Mouse (Mus musculus) lung, adult 2 months (tissue): Measurements from ENCODE around the gene Epo. TPM values are rescaled to one million over a fixed set of nuclear protein-coding genes. Genes with fewer than 3 reads are reported as not detected.

Experiments used
- DNase-seq: peaks from one replicate; pipeline ENCODE4 v3.0.0; 2022
- H3K4me1 ChIP-seq: fragments of 200-500 bp; 2 replicates; pipeline ENCODE4 v1.6.1; 2011; ENCODE audit warnings: low read length; ENCODE audit not compliant: control insufficient read depth, insufficient read depth
- H3K4me3 ChIP-seq: fragments of 200-500 bp; replicated peaks from 2 replicates; pipeline ENCODE3; 2011; ENCODE audit warnings: low read depth, mild to moderate bottlenecking, control low read depth, low read length; ENCODE audit errors: extremely low read depth
- CTCF ChIP-seq: fragments of 200-500 bp; IDR thresholded peaks from 2 replicates; pipeline ENCODE4 v1.5.1; 2011; ENCODE audit warnings: mild to moderate bottlenecking, low read length, control low read depth; ENCODE audit not compliant: insufficient read depth
- POLR2A ChIP-seq: fragments of 200-500 bp; IDR thresholded peaks from 2 replicates; pipeline ENCODE4 v1.6.1; 2011; ENCODE audit warnings: low read depth, mild to moderate bottlenecking, control low read depth, low read length, borderline replicate concordance; ENCODE audit errors: extremely low read depth
- WGBS: fragments of 180-500 bp; shearing (Covaris S2); methylation state at CpG from one replicate; pipeline ENCODE4 v1.1.7; 2018; 5-methylcytosine and 5-hydroxymethylcytosine counted together
- polyA plus RNA-seq: library from polyadenylated mRNA; depleted of rRNA; stranded (reverse); fragments of >200 nt; gene quantifications from 2 replicates; pipeline ENCODE4 v1.2.3, GENCODE M21; 2012

The Epo gene
- polyA plus RNA-seq, 1 experiment, result not detected

DNA sequence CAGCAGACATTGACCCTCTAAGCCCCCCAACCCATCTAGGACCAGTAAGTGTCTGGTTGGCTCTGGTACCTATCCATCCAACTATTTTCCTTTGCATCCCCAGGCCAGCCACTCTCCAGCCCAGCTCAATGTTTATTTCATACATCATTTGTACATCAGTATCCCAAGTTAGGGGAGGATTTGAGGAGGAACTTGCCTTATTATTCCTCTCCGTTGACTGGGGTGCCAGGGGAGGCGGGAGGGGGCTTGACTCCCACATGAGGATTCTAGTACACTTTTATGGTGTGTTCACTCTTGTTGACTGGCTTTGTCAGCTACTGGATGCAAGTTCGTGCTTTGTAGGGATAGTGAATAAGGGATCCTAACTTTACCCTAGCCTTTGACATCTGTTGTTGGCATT is 21.3 kb downstream of the Epo start:
- TF ChIP-seq CTCF (no peak), POLR2A (no peak)
- peak overlapping the region; percentile 6 for H3K4me3 ChIP-seq
- 58% methylated on average over 3 of the region's 3 CpGs for WGBS
- no peak for DNase-seq
- peaks cover 30% of the 10 kb centered on the region for H3K4me1 ChIP-seq

DNA sequence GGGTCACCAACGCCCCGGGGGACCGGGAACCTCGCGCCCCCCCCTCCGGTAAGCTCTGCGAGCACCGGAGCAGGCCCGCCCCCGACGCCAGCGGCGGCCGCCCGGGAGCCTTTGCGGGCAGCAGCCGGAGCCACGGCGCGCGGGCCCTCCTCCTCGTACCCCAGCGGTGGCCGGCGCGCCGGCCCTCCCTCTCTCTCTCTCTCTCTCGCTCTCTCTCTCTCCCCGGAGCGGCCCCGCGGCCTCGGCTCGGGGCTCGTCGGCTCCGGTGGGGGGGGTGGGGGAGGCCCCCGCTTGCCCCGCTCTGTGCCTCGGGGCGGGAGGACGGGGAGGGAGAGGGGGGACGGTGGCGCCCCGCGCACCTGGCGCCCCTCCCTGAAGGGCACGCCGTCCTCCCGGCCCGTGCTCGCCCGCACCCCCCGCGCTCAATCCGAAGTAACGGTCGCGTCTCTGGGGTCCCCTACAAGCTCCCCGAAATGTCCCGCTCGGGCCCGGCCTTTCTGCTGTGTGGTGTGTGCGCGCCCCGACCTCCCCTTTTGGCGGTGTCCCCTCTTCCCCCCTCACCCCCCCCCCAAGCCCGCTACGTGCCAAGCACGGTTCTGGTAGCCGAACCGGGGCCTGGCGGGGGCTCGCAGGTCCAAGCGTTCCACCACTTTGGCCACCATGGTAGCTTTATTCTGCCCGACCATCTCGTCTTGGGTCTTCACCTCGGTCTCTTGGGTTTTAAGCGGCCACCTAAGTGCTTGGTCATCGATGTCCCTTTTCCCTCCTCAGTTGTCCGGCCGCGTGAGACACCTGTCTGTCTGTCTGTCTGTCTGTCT is 22.3 kb downstream of the Epo start:
- no peak for TF ChIP-seq POLR2A
- DNase-seq, result peak; percentile 28
- 1% methylated on average over 62 of the region's 83 CpGs for WGBS

GRCm38 (mm10) chr5:137510014-137510501 is 23.0 kb downstream of the Epo start:
- H3K4me1 ChIP-seq, result peaks cover 30% of the 10 kb centered on the region
- H3K4me3 ChIP-seq, result peak overlapping the region; percentile 82
- TF ChIP-seq POLR2A (no peak; the same call in 1 of the 2 replicates), CTCF (no peak)
- 3% methylated on average over 22 of the region's 52 CpGs for WGBS
- DNase-seq, result peak; percentile 87

More for the DNA sequence above, 22.3 kb downstream of the Epo start:
- Histone ChIP-seq H3K4me3 (peak overlapping the region; percentile 82), H3K4me1 (peaks cover 30% of the 10 kb centered on the region)

GRCm38 (mm10) chr5:137504041-137504440 is 29.0 kb downstream of the Epo start:
- WGBS, result 57% methylated on average over 6 of the region's 6 CpGs
- no peak overlapping the region for H3K4me3 ChIP-seq
- no peak for DNase-seq
- TF ChIP-seq CTCF, result peak; percentile 37; the same call in 1 of the 2 replicates
- TF ChIP-seq POLR2A, result no peak
- H3K4me1 ChIP-seq, result no peaks in the 10 kb centered on the region

- TF ChIP-seq CTCF (peak; percentile 70), POLR2A (peak; percentile 57; the same call in 1 of the 2 replicates)
- Histone ChIP-seq H3K4me1 (no peaks in the 10 kb centered on the region), H3K4me3 (peak overlapping the region; percentile 95)
- WGBS, result under 1% methylated on average over 30 of the region's 30 CpGs
- no peak for DNase-seq
These were observed 30.4 kb downstream of the Epo start for GRCm38 (mm10) chr5:137502667-137503110.

GRCm38 (mm10) chr5:137501709-137502666 is 31.1 kb downstream of the Epo start, which contains the start of gene Pop7:
Pop7 (minus strand) TSS chr5:137502518.
- TF ChIP-seq POLR2A (peak; percentile 84; the same call in 1 of the 2 replicates), CTCF (peak; percentile 79)
- peak within 1 kb of the TSS; percentile 98 for H3K4me3 ChIP-seq
- WGBS, result 1% methylated on average over 64 of the region's 64 CpGs
- H3K4me1 ChIP-seq, result no peaks in the 10 kb centered on the region
- peak; percentile 100 for DNase-seq

GRCm38 (mm10) chr5:137500186-137500585 is 32.9 kb downstream of the Epo start:
- H3K4me3 ChIP-seq, result no peak overlapping the region
- 88% methylated on average over 7 of the region's 7 CpGs for WGBS
- H3K4me1 ChIP-seq, result no peaks in the 10 kb centered on the region
- TF ChIP-seq CTCF, result no peak
- no peak for TF ChIP-seq POLR2A
- no peak for DNase-seq

DNA sequence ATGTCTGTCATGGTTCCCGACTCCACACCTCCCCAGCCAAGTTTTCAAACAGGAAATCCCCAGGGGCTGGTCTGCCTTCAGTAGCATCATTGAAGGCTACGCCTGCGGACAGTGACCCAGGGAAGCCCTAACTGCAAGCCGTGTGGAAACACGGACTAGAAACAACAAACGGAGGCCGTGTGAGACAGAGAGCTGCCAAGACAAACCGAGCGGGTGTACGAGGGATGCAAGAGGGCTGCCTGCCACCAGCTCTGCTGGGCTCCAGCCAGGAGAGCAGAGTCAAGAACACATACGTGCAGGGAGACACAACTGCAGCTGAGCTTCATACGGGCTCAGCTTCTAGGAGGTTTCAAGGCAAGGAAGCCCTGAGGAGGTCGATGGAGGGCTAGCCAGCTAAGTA is 39.2 kb downstream of the Epo start:
- 50% methylated on average over 13 of the region's 13 CpGs for WGBS
- no peak overlapping the region for H3K4me3 ChIP-seq
- DNase-seq, result no peak
- H3K4me1 ChIP-seq, result no peaks in the 10 kb centered on the region
- no peak for TF ChIP-seq CTCF
- TF ChIP-seq POLR2A, result no peak

DNA sequence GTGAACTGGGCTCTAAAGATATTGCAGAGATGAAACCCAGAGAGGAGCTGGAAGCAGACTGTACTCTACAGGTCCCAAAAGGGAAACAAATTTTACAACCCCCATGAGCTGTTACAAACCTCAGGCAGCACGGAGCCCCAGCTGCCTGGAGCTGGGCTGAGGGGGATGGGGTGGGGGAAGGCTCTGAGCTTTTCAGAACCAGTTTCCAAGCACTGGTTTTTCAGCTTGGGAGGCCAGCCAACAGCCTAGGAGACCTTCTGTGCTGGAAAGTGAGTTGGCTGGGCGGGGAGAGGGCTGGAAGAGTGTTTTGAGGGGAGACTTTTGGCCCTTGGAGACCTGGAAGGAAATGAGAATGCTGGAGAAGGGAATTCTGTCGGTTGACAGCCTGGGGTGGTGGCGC is 41.5 kb downstream of the Epo start:
- Histone ChIP-seq H3K4me1 (no peaks in the 10 kb centered on the region), H3K4me3 (no peak overlapping the region)
- DNase-seq, result no peak
- no peak for TF ChIP-seq POLR2A
- TF ChIP-seq CTCF, result no peak
- 46% methylated on average over 4 of the region's 4 CpGs for WGBS
